Comparison of ENCODE assay signal across 8 mouse cellular contexts in the genomic region with DNA sequence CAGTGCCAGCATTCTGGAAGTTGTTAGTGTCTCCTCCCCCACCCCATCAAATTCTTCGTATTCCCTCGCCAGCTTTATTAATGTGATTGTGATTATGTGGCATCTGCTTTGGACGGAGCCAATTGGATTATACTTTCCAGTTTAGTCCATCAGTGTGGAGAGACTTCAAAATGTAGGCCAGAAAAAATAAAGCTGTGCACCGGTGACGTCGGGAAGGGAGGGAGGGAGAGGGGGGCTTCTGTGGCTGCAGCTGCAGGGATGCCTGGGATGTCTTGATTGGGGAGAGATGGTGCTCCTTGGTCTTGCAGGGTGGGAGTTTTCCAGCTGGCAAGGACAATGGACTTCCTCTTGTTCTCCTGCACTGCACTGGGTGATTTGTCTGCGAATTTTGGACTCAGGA.
DNase-seq lines count a peak whose midpoint lies in the region; ATAC-seq lines count a peak whose summit lies in the region.

No protein-coding gene starts in this region.

- peak; percentile 34; the same call in 1 of the 2 replicates for ATAC-seq in embryonic facial prominence, embryonic 15.5 days (ENCODE audit: insufficient number of reproducible peaks, low FRiP score, low TSS enrichment, low read depth)
- peak; percentile 54; the same call in 1 of the 2 replicates for ATAC-seq in hindbrain, embryonic 12.5 days (ENCODE audit: low FRiP score)
- ATAC-seq in megakaryocyte-erythroid progenitor cell, adult 5-6 weeks (replicated peaks; ENCODE audit: low FRiP score, low TSS enrichment, poor library complexity, severe bottlenecking), result no peak

- no peaks in the 10 kb centered on the region for H3K9me3 ChIP-seq in embryonic facial prominence, embryonic 15.5 days (replicated peaks)
- no peaks in the 10 kb centered on the region for H3K9me3 ChIP-seq in hindbrain, embryonic 12.5 days (replicated peaks)

- H3K9ac ChIP-seq in embryonic facial prominence, embryonic 15.5 days, result no peak overlapping the region
- H3K9ac ChIP-seq in hindbrain, embryonic 12.5 days, result no peak overlapping the region

- H3K36me3 ChIP-seq in embryonic facial prominence, embryonic 15.5 days, result no peaks in the 10 kb centered on the region
- H3K36me3 ChIP-seq in hindbrain, embryonic 12.5 days, result no peaks in the 10 kb centered on the region

- H3K27ac ChIP-seq in embryonic facial prominence, embryonic 15.5 days (replicated peaks), result peak overlapping the region; percentile 79
- H3K27ac ChIP-seq in hindbrain, embryonic 12.5 days, result 0 out of 2 replicates have a peak overlapping the region, but pooled peaks have one; percentile 6

- DNase-seq in adrenal gland, postnatal 10 days, result peak; percentile 8
- no peak for DNase-seq in adrenal gland, adult 18-20 months (ENCODE audit: low spot score in 2 of 2)
- peak; percentile 44 for DNase-seq in lung, postnatal 10 days
- no peak for DNase-seq in embryo, embryonic 9.5 days (ENCODE audit: extremely low spot score)
- DNase-seq in thymus, postnatal 36 days, result no peak

- H3K27me3 ChIP-seq in embryonic facial prominence, embryonic 15.5 days, result no peaks in the 10 kb centered on the region
- H3K27me3 ChIP-seq in hindbrain, embryonic 12.5 days, result no peaks in the 10 kb centered on the region

- peak overlapping the region; percentile 4; the same call in 1 of the 2 replicates for H3K4me2 ChIP-seq in embryonic facial prominence, embryonic 15.5 days (replicated peaks)
- H3K4me2 ChIP-seq in hindbrain, embryonic 12.5 days (replicated peaks), result no peak overlapping the region

- H3K4me3 ChIP-seq in embryonic facial prominence, embryonic 15.5 days (replicated peaks), result no peak overlapping the region
- no peak overlapping the region for H3K4me3 ChIP-seq in hindbrain, embryonic 12.5 days

- peaks cover 13% of the 10 kb centered on the region for H3K4me1 ChIP-seq in embryonic facial prominence, embryonic 15.5 days
- peaks cover 15% of the 10 kb centered on the region for H3K4me1 ChIP-seq in hindbrain, embryonic 12.5 days

- WGBS in embryonic facial prominence, embryonic 15.5 days, result 20% methylated on average over 7 of the region's 7 CpGs
- WGBS in hindbrain, embryonic 12.5 days, result 34% methylated on average over 7 of the region's 7 CpGs

Comparison
In these comparisons a context has a peak if more than half of its experiments do, and no peak if none do; other contexts are left out.
1. DNase-seq: peak in adrenal gland, postnatal 10 days (single experiment) and lung, postnatal 10 days (single experiment); none in adrenal gland, adult 18-20 months (0 of 2), embryo, embryonic 9.5 days (single experiment) and thymus, postnatal 36 days (0 of 2).